Mouse (Mus musculus) G1E (cell line): ENCODE results near the gene Nf2. TPM values are rescaled to one million over a fixed set of nuclear protein-coding genes. Genes with fewer than 3 reads are reported as not detected.

ENCODE experiments used
- ATAC-seq: 2 replicates; pipeline ENCODE4 v1.8.0; 2016; ENCODE audit warnings: mild to moderate bottlenecking; ENCODE audit not compliant: insufficient number of reproducible peaks, poor library complexity, low FRiP score, severe bottlenecking; ENCODE audit errors: extremely low read depth
- DNase-seq: peaks from one replicate; pipeline ENCODE4 v3.0.0; 2012; ENCODE audit warnings: low spot score
- H3K27me3 ChIP-seq: 2 replicates; pipeline ENCODE4 v1.6.1; 2012; ENCODE audit warnings: mild to moderate bottlenecking, low read length, inconsistent platforms; ENCODE audit not compliant: insufficient read depth
- H3K36me3 ChIP-seq: replicated peaks from 2 replicates; pipeline ENCODE3; 2012; ENCODE audit warnings: mild to moderate bottlenecking, inconsistent platforms
- H3K4me1 ChIP-seq: 2 replicates; pipeline ENCODE4 v1.6.1; 2012; ENCODE audit warnings: low read depth, low read length, inconsistent platforms, mixed read lengths; ENCODE audit not compliant: insufficient read depth
- H3K4me3 ChIP-seq: 2 replicates; pipeline ENCODE4 v1.5.1; 2012; ENCODE audit warnings: low read depth, mild to moderate bottlenecking, inconsistent platforms, low read length, moderate library complexity, mixed read lengths
- H3K9me3 ChIP-seq: replicated peaks from 2 replicates; pipeline ENCODE4 v1.6.1; 2012; ENCODE audit warnings: inconsistent platforms
- CTCF ChIP-seq: IDR thresholded peaks from 2 replicates; pipeline ENCODE4 v1.5.1; 2012; ENCODE audit warnings: low read depth, low read length, inconsistent platforms, mixed read lengths
- GATA1 ChIP-seq: IDR thresholded peaks from 2 replicates; pipeline ENCODE4 v1.6.1; 2012; ENCODE audit warnings: borderline replicate concordance, low read length, inconsistent platforms, mixed read lengths
- GATA2 ChIP-seq: IDR thresholded peaks from 2 replicates; pipeline ENCODE4 v1.6.1; 2012; ENCODE audit warnings: low read depth, low read length, inconsistent platforms, borderline replicate concordance
- POLR2AphosphoS5 ChIP-seq: IDR thresholded peaks from 2 replicates; pipeline ENCODE4 v1.6.1; 2012; ENCODE audit warnings: low read depth, low read length, inconsistent platforms; ENCODE audit not compliant: insufficient replicate concordance
- TAL1 ChIP-seq: conservative IDR thresholded peaks from 2 replicates; pipeline ENCODE4 v1.6.1; 2012; ENCODE audit warnings: low read depth, low read length, inconsistent platforms, mixed read lengths
- polyA plus RNA-seq: library from polyadenylated mRNA; stranded (reverse); fragments of >175 nt; gene quantifications from 2 replicates; pipeline ENCODE4 v1.2.3, GENCODE M21; 2012
- total RNA-seq, 2 experiments: library from RNA; stranded (forward) in 1 of 2; stranded (reverse) in 1 of 2; fragments of 200-1000 nt in 1 of 2; fragments of >200 nt in 1 of 2; fragmentation: Nextera tagmentation in 1 of 2; gene quantifications; 2 replicates each; pipeline ENCODE4 v1.2.3; 2014 to 2017

Nf2 gene
- total and polyA plus RNA-seq, 3 experiments: 43.3 to 62.2 (median 49.7) TPM

GRCm38 (mm10) chr11:4783116-4783515 lies 66.2 kb downstream of the Nf2 start:
- TF ChIP-seq POLR2AphosphoS5: no peak
- no peak for TF ChIP-seq GATA1
- TF ChIP-seq CTCF: no peak
- TF ChIP-seq GATA2: no peak
- TF ChIP-seq TAL1: no peak
- ATAC-seq (no peak), DNase-seq (no peak)
- H3K9me3 ChIP-seq: no peaks in the 10 kb centered on the region
- peaks cover 99% of the 10 kb centered on the region for H3K36me3 ChIP-seq
- no peaks in the 10 kb centered on the region for H3K4me1 ChIP-seq
- H3K27me3 ChIP-seq: no peaks in the 10 kb centered on the region
- no peak overlapping the region for H3K4me3 ChIP-seq

- Histone ChIP-seq H3K27me3 (no peaks in the 10 kb centered on the region), H3K4me3 (no peak overlapping the region), H3K9me3 (no peaks in the 10 kb centered on the region), H3K36me3 (peaks cover 97% of the 10 kb centered on the region), H3K4me1 (no peaks in the 10 kb centered on the region)
- TF ChIP-seq POLR2AphosphoS5 (no peak), GATA2 (no peak), TAL1 (no peak), GATA1 (no peak), CTCF (no peak)
- DNase-seq (no peak), ATAC-seq (no peak)
Measured at GRCm38 (mm10) chr11:4780927-4781326, 68.4 kb downstream of the Nf2 start.

GRCm38 (mm10) chr11:4772925-4773324 lies 76.4 kb downstream of the Nf2 start:
- Histone ChIP-seq H3K4me1 (no peaks in the 10 kb centered on the region), H3K27me3 (no peaks in the 10 kb centered on the region), H3K9me3 (no peaks in the 10 kb centered on the region), H3K36me3 (peaks cover 92% of the 10 kb centered on the region), H3K4me3 (no peak overlapping the region)
- DNase-seq: peak; percentile 28
- TF ChIP-seq GATA2: no peak
- TF ChIP-seq CTCF: peak; percentile 36
- no peak for ATAC-seq

- DNase-seq: no peak
- Histone ChIP-seq H3K4me3 (no peak overlapping the region), H3K27me3 (no peaks in the 10 kb centered on the region), H3K36me3 (peaks cover 93% of the 10 kb centered on the region), H3K4me1 (no peaks in the 10 kb centered on the region), H3K9me3 (no peaks in the 10 kb centered on the region)
- TF ChIP-seq GATA2 (no peak), POLR2AphosphoS5 (no peak), TAL1 (no peak), GATA1 (no peak)
- ATAC-seq: no peak
Measured at GRCm38 (mm10) chr11:4771756-4772155, 77.6 kb downstream of the Nf2 start.

- no peak for TF ChIP-seq CTCF
- no peak for TF ChIP-seq GATA1
- TF ChIP-seq TAL1: no peak
- no peak for TF ChIP-seq GATA2
- no peak for TF ChIP-seq POLR2AphosphoS5
- H3K4me3 ChIP-seq: no peak overlapping the region
- peaks cover 94% of the 10 kb centered on the region for H3K36me3 ChIP-seq
- no peaks in the 10 kb centered on the region for H3K9me3 ChIP-seq
- ATAC-seq (no peak), DNase-seq (no peak)
- no peaks in the 10 kb centered on the region for H3K4me1 ChIP-seq
- H3K27me3 ChIP-seq: no peaks in the 10 kb centered on the region
Measured at GRCm38 (mm10) chr11:4769881-4770280, 79.5 kb downstream of the Nf2 start.

GRCm38 (mm10) chr11:4769293-4769692 lies 80.0 kb downstream of the Nf2 start:
- Histone ChIP-seq H3K4me3 (no peak overlapping the region), H3K27me3 (no peaks in the 10 kb centered on the region), H3K9me3 (no peaks in the 10 kb centered on the region), H3K36me3 (peaks cover 94% of the 10 kb centered on the region), H3K4me1 (no peaks in the 10 kb centered on the region)
- DNase-seq (no peak), ATAC-seq (no peak)
- TF ChIP-seq GATA2 (no peak), GATA1 (no peak), TAL1 (no peak), CTCF (no peak), POLR2AphosphoS5 (no peak)

- Histone ChIP-seq H3K4me1 (no peaks in the 10 kb centered on the region), H3K9me3 (no peaks in the 10 kb centered on the region), H3K4me3 (no peak overlapping the region), H3K36me3 (peaks cover 87% of the 10 kb centered on the region), H3K27me3 (no peaks in the 10 kb centered on the region; the same call in 1 of the 2 replicates)
- no peak for ATAC-seq
- no peak for DNase-seq
- no peak for TF ChIP-seq CTCF
- TF ChIP-seq GATA1: no peak
- no peak for TF ChIP-seq GATA2
- TF ChIP-seq TAL1: no peak
- TF ChIP-seq POLR2AphosphoS5: no peak
Measured at GRCm38 (mm10) chr11:4768399-4768798, 80.9 kb downstream of the Nf2 start.
